Mouse (Mus musculus) heart, embryonic 15.5 days (tissue): Measurements from ENCODE around the gene Nrcam. TPM values are rescaled to one million over a fixed set of nuclear protein-coding genes. Genes with fewer than 3 reads are reported as not detected.

ENCODE experiments used
- ATAC-seq: fragments of 200-750 bp; cut with Nextera tagmentation; replicated peaks from 2 replicates; pipeline ENCODE4 v1.8.0; 2017; ENCODE audit warnings: low read depth, moderate TSS enrichment; ENCODE audit not compliant: insufficient number of reproducible peaks, insufficient read depth, low FRiP score
- H3K27ac ChIP-seq: fragments of 300-500 bp; sonication (generic); 2 replicates; pipeline ENCODE4 v1.5.1; 2015; ENCODE audit warnings: mild to moderate bottlenecking, inconsistent platforms
- H3K27me3 ChIP-seq: fragments of 300-500 bp; sonication (generic); 2 replicates; pipeline ENCODE4 v1.6.1; 2015; ENCODE audit warnings: inconsistent platforms
- H3K36me3 ChIP-seq: fragments of 300-500 bp; sonication (generic); 2 replicates; pipeline ENCODE4 v1.6.1; 2015; ENCODE audit warnings: mild to moderate bottlenecking, inconsistent platforms
- H3K4me1 ChIP-seq: fragments of 300-500 bp; sonication (generic); replicated peaks from 2 replicates; pipeline ENCODE4 v1.6.1; 2015; ENCODE audit warnings: inconsistent platforms
- H3K4me2 ChIP-seq: fragments of 300-500 bp; sonication (generic); 2 replicates; pipeline ENCODE4 v1.6.1; 2015; ENCODE audit warnings: inconsistent platforms, mild to moderate bottlenecking, moderate library complexity
- H3K4me3 ChIP-seq: fragments of 300-500 bp; sonication (generic); 2 replicates; pipeline ENCODE4 v1.5.1; 2015; ENCODE audit warnings: mild to moderate bottlenecking, inconsistent platforms
- H3K9ac ChIP-seq: fragments of 300-500 bp; sonication (generic); 2 replicates; pipeline ENCODE4 v1.6.1; 2015; ENCODE audit warnings: mild to moderate bottlenecking, inconsistent platforms
- H3K9me3 ChIP-seq: fragments of 300-500 bp; sonication (generic); replicated peaks from 2 replicates; pipeline ENCODE4 v1.6.1; 2016; ENCODE audit warnings: inconsistent platforms
- WGBS: fragments of 180-500 bp; shearing (Covaris S2); methylation state at CpG from one replicate; pipeline ENCODE4 v1.1.7; 2015; ENCODE audit warnings: mixed read lengths; 5-methylcytosine and 5-hydroxymethylcytosine counted together
- polyA plus RNA-seq: library from polyadenylated mRNA; unstranded; fragments of >200 nt; fragmentation: Nextera tagmentation; extraction: Ambion mirVana; gene quantifications from 2 replicates; pipeline ENCODE4 v1.2.1, GENCODE M21; 2015

Gene Nrcam
- polyA plus RNA-seq, 1 experiment from 2014 or later = 0.88 TPM

- Histone ChIP-seq H3K36me3 (no peaks in the 10 kb centered on the region), H3K9me3 (no peaks in the 10 kb centered on the region), H3K27ac (no peak overlapping the region), H3K4me3 (no peak overlapping the region), H3K4me1 (no peaks in the 10 kb centered on the region), H3K9ac (no peak overlapping the region), H3K27me3 (no peaks in the 10 kb centered on the region), H3K4me2 (peak overlapping the region; percentile 2; the same call in 1 of the 2 replicates)
- WGBS = 11% methylated on average over 8 of the region's 8 CpGs
- ATAC-seq = no peak
Measured at GRCm38 (mm10) chr12:44438884-44439283, 110.2 kb downstream of the Nrcam start.

GRCm38 (mm10) chr12:44440230-44440629 is 111.5 kb downstream of the Nrcam start:
- ATAC-seq = no peak
- H3K27me3 ChIP-seq = no peaks in the 10 kb centered on the region
- no peaks in the 10 kb centered on the region for H3K36me3 ChIP-seq
- no peak overlapping the region for H3K27ac ChIP-seq
- H3K4me3 ChIP-seq = no peak overlapping the region
- H3K9me3 ChIP-seq = no peaks in the 10 kb centered on the region
- H3K9ac ChIP-seq = no peak overlapping the region
- H3K4me2 ChIP-seq = no peak overlapping the region
- H3K4me1 ChIP-seq = no peaks in the 10 kb centered on the region
- WGBS = 43% methylated on average over 4 of the region's 4 CpGs

- no peaks in the 10 kb centered on the region for H3K9me3 ChIP-seq
- H3K36me3 ChIP-seq = no peaks in the 10 kb centered on the region
- no peak overlapping the region for H3K9ac ChIP-seq
- H3K4me2 ChIP-seq = no peak overlapping the region
- H3K27ac ChIP-seq = no peak overlapping the region
- 63% methylated on average over 6 of the region's 6 CpGs for WGBS
- H3K27me3 ChIP-seq = no peaks in the 10 kb centered on the region
- H3K4me3 ChIP-seq = no peak overlapping the region
- ATAC-seq = no peak
- H3K4me1 ChIP-seq = no peaks in the 10 kb centered on the region
Measured at GRCm38 (mm10) chr12:44450930-44451329, 122.2 kb downstream of the Nrcam start.

GRCm38 (mm10) chr12:44451742-44452141 is 123.1 kb downstream of the Nrcam start:
- H3K4me3 ChIP-seq = no peak overlapping the region
- H3K9me3 ChIP-seq = no peaks in the 10 kb centered on the region
- no peaks in the 10 kb centered on the region for H3K27me3 ChIP-seq
- ATAC-seq = no peak
- H3K4me2 ChIP-seq = no peak overlapping the region
- WGBS = 58% methylated on average over 1 of the region's 1 CpGs
- H3K4me1 ChIP-seq = no peaks in the 10 kb centered on the region
- no peaks in the 10 kb centered on the region for H3K36me3 ChIP-seq
- H3K9ac ChIP-seq = no peak overlapping the region
- no peak overlapping the region for H3K27ac ChIP-seq

- no peak for ATAC-seq
- H3K27me3 ChIP-seq = no peaks in the 10 kb centered on the region
- no peak overlapping the region for H3K27ac ChIP-seq
- H3K9ac ChIP-seq = no peak overlapping the region
- H3K4me3 ChIP-seq = no peak overlapping the region
- no peaks in the 10 kb centered on the region for H3K4me1 ChIP-seq
- 89% methylated on average over 4 of the region's 4 CpGs for WGBS
- no peaks in the 10 kb centered on the region for H3K9me3 ChIP-seq
- no peaks in the 10 kb centered on the region for H3K36me3 ChIP-seq
- H3K4me2 ChIP-seq = no peak overlapping the region
Measured at GRCm38 (mm10) chr12:44453791-44454190, 125.1 kb downstream of the Nrcam start.

GRCm38 (mm10) chr12:44457961-44458360 is 129.3 kb downstream of the Nrcam start:
- no peaks in the 10 kb centered on the region for H3K36me3 ChIP-seq
- no peak overlapping the region for H3K4me3 ChIP-seq
- H3K4me2 ChIP-seq = no peak overlapping the region
- ATAC-seq = no peak
- no peaks in the 10 kb centered on the region for H3K4me1 ChIP-seq
- no peak overlapping the region for H3K27ac ChIP-seq
- no peaks in the 10 kb centered on the region for H3K9me3 ChIP-seq
- H3K9ac ChIP-seq = no peak overlapping the region
- H3K27me3 ChIP-seq = no peaks in the 10 kb centered on the region
- WGBS = 66% methylated on average over 4 of the region's 4 CpGs

GRCm38 (mm10) chr12:44462436-44462835 is 133.8 kb downstream of the Nrcam start:
- Histone ChIP-seq H3K27ac (no peak overlapping the region), H3K36me3 (no peaks in the 10 kb centered on the region), H3K4me2 (no peak overlapping the region), H3K27me3 (no peaks in the 10 kb centered on the region), H3K9ac (no peak overlapping the region), H3K9me3 (no peaks in the 10 kb centered on the region), H3K4me3 (no peak overlapping the region), H3K4me1 (no peaks in the 10 kb centered on the region)
- 31% methylated on average over 4 of the region's 4 CpGs for WGBS
- ATAC-seq = no peak

GRCm38 (mm10) chr12:44462976-44463375 is 134.3 kb downstream of the Nrcam start:
- no peak for ATAC-seq
- Histone ChIP-seq H3K9ac (no peak overlapping the region), H3K4me3 (no peak overlapping the region), H3K27me3 (no peaks in the 10 kb centered on the region), H3K27ac (no peak overlapping the region), H3K4me2 (no peak overlapping the region), H3K36me3 (no peaks in the 10 kb centered on the region), H3K4me1 (no peaks in the 10 kb centered on the region), H3K9me3 (no peaks in the 10 kb centered on the region)
- WGBS = 62% methylated on average over 6 of the region's 6 CpGs

GRCm38 (mm10) chr12:44471073-44471472 is 142.4 kb downstream of the Nrcam start:
- no peaks in the 10 kb centered on the region for H3K36me3 ChIP-seq
- no peak overlapping the region for H3K9ac ChIP-seq
- no peak overlapping the region for H3K4me2 ChIP-seq
- H3K27me3 ChIP-seq = no peaks in the 10 kb centered on the region
- no peak for ATAC-seq
- no peak overlapping the region for H3K4me3 ChIP-seq
- H3K9me3 ChIP-seq = no peaks in the 10 kb centered on the region
- 73% methylated on average over 5 of the region's 5 CpGs for WGBS
- no peak overlapping the region for H3K27ac ChIP-seq
- H3K4me1 ChIP-seq = no peaks in the 10 kb centered on the region

- no peak overlapping the region for H3K4me2 ChIP-seq
- no peaks in the 10 kb centered on the region for H3K4me1 ChIP-seq
- H3K36me3 ChIP-seq = no peaks in the 10 kb centered on the region
- no peak overlapping the region for H3K9ac ChIP-seq
- no peak overlapping the region for H3K4me3 ChIP-seq
- H3K9me3 ChIP-seq = no peaks in the 10 kb centered on the region
- H3K27ac ChIP-seq = no peak overlapping the region
- no peaks in the 10 kb centered on the region for H3K27me3 ChIP-seq
- ATAC-seq = no peak
Measured at GRCm38 (mm10) chr12:44475355-44475754, 146.7 kb downstream of the Nrcam start.

- Histone ChIP-seq H3K4me1 (no peaks in the 10 kb centered on the region), H3K27ac (no peak overlapping the region), H3K4me3 (no peak overlapping the region), H3K9ac (no peak overlapping the region), H3K9me3 (no peaks in the 10 kb centered on the region), H3K27me3 (no peaks in the 10 kb centered on the region), H3K4me2 (no peak overlapping the region), H3K36me3 (no peaks in the 10 kb centered on the region)
- 67% methylated on average over 6 of the region's 6 CpGs for WGBS
- ATAC-seq = no peak
Measured at GRCm38 (mm10) chr12:44479260-44480030, 150.8 kb downstream of the Nrcam start.

GRCm38 (mm10) chr12:44480031-44480419 is 151.3 kb downstream of the Nrcam start:
- no peak overlapping the region for H3K4me2 ChIP-seq
- H3K4me3 ChIP-seq = no peak overlapping the region
- no peak overlapping the region for H3K27ac ChIP-seq
- H3K9me3 ChIP-seq = no peaks in the 10 kb centered on the region
- H3K9ac ChIP-seq = no peak overlapping the region
- H3K36me3 ChIP-seq = no peaks in the 10 kb centered on the region
- no peaks in the 10 kb centered on the region for H3K4me1 ChIP-seq
- H3K27me3 ChIP-seq = no peaks in the 10 kb centered on the region
- no peak for ATAC-seq
- 65% methylated on average over 2 of the region's 2 CpGs for WGBS
